ENCODE assay signal across 8 mouse cellular contexts in the genomic region with DNA sequence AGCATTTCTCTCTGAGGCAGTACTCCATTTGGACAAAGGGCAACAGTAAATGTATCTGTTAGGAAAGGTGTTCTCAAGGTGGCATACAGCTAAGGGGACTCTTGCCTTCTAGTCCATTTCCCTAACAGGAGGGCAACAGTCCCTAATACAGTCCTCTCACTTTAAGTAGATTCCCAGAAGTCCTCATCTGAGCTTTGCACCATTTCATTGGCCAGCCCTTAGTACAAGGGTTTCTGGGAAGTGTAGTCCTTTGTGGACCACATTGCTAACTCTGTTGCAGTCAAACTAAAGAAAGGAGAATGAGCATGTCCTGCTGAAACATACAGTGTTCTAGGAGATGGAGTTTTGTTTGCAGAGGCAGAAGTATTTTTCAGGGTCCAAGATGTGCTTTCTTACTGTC. TPM values are rescaled to one million over a fixed set of nuclear protein-coding genes. Genes with fewer than 3 reads are reported as not detected.
A peak's percentile ranks its signal among the peaks of the same experiment; 100 is the strongest.
DNase-seq lines count a peak whose midpoint lies in the region; ATAC-seq and TF ChIP-seq lines count a peak whose summit lies in the region.

No protein-coding gene starts in this region.

- no peaks in the 10 kb centered on the region; the same call in 1 of the 2 replicates for H3K4me1 ChIP-seq in heart, embryonic 15.5 days (replicated peaks)
- H3K4me1 ChIP-seq in heart, embryonic 11.5 days (ENCODE audit: control insufficient read depth, insufficient read depth, low read length), result no peaks in the 10 kb centered on the region
- H3K4me1 ChIP-seq in MEL (ENCODE audit: control insufficient read depth in 1 of 2, insufficient read depth in 2 of 2, low read length in 2 of 2), result peaks cover 0 to 6% of the 10 kb centered on the region in 2 experiments; a peak in 2 of 4 replicates
- H3K4me1 ChIP-seq in forebrain, embryonic 13.5 days, result 0 out of 2 replicates have a peak, but pooled peaks cover 5% of the 10 kb centered on the region
- no peaks in the 10 kb centered on the region for H3K4me1 ChIP-seq in liver, embryonic 16.5 days (ENCODE audit: control insufficient read depth, low read depth, low read length)
- H3K4me1 ChIP-seq in stomach, embryonic 16.5 days (ENCODE audit: control insufficient read depth, insufficient read depth, low read length), result no peaks in the 10 kb centered on the region

- no peak for TF ChIP-seq POLR2A in MEL (IDR thresholded peaks at IDR 0.05; ENCODE audit: control insufficient read depth in 1 of 2, insufficient read depth in 1 of 2, low read depth in 1 of 2, low read length in 2 of 2, poor library complexity in 1 of 2)

- H3K9me3 ChIP-seq in heart, embryonic 15.5 days (replicated peaks), result no peaks in the 10 kb centered on the region
- no peaks in the 10 kb centered on the region for H3K9me3 ChIP-seq in heart, embryonic 11.5 days (replicated peaks; ENCODE audit: control insufficient read depth, low read length)
- no peaks in the 10 kb centered on the region for H3K9me3 ChIP-seq in MEL (replicated peaks; ENCODE audit: insufficient read depth, low read length)
- H3K9me3 ChIP-seq in forebrain, embryonic 13.5 days (replicated peaks), result no peaks in the 10 kb centered on the region
- no peaks in the 10 kb centered on the region for H3K9me3 ChIP-seq in liver, embryonic 16.5 days (replicated peaks; ENCODE audit: control insufficient read depth, low read length)
- H3K9me3 ChIP-seq in stomach, embryonic 16.5 days (replicated peaks; ENCODE audit: control insufficient read depth, low read length), result no peaks in the 10 kb centered on the region

- peak; percentile 55 for DNase-seq in MEL (ENCODE audit: low read depth, low spot score)
- DNase-seq in spleen, postnatal 36 days (ENCODE audit: low spot score in 2 of 2), result no peak
- no peak for DNase-seq in urinary bladder, postnatal 25 days (ENCODE audit: low spot score)

- no peak for TF ChIP-seq RAD21 in MEL (IDR thresholded peaks at IDR 0.05; ENCODE audit: low read depth, low read length)

- no peak overlapping the region for H3K9ac ChIP-seq in heart, embryonic 15.5 days
- H3K9ac ChIP-seq in heart, embryonic 11.5 days (ENCODE audit: low read depth, low read length), result no peak overlapping the region
- no peak overlapping the region for H3K9ac ChIP-seq in MEL (ENCODE audit: control insufficient read depth, low read depth, low read length, poor library complexity, severe bottlenecking)
- H3K9ac ChIP-seq in forebrain, embryonic 13.5 days, result no peak overlapping the region
- no peak overlapping the region for H3K9ac ChIP-seq in liver, embryonic 16.5 days (ENCODE audit: low read depth, low read length)
- H3K9ac ChIP-seq in stomach, embryonic 16.5 days (ENCODE audit: low read length), result no peak overlapping the region

- TF ChIP-seq CTCF in MEL (IDR thresholded peaks at IDR 0.05 in 2 of 3, conservative IDR thresholded peaks at IDR 0.05 in 1 of 3; ENCODE audit: control insufficient read depth in 1 of 3, insufficient read depth in 1 of 3, low read depth in 2 of 3, low read length in 3 of 3, poor library complexity in 1 of 3, severe bottlenecking in 1 of 3), result no peak

- peak; percentile 63 for ATAC-seq in heart, embryonic 15.5 days (replicated peaks; ENCODE audit: insufficient number of reproducible peaks, insufficient read depth, low FRiP score, low read depth)
- ATAC-seq in heart, embryonic 11.5 days (replicated peaks; ENCODE audit: insufficient number of reproducible peaks, low FRiP score, low TSS enrichment), result no peak
- peak; percentile 95 for ATAC-seq in forebrain, embryonic 13.5 days
- ATAC-seq in liver, embryonic 16.5 days (ENCODE audit: low read depth), result 0 out of 2 replicates have a peak, but pooled peaks have one; percentile 47
- peak; percentile 59; the same call in 1 of the 2 replicates for ATAC-seq in stomach, embryonic 16.5 days (ENCODE audit: insufficient read depth, low FRiP score)

- H3K4me3 ChIP-seq in heart, embryonic 15.5 days, result no peak overlapping the region
- no peak overlapping the region for H3K4me3 ChIP-seq in heart, embryonic 11.5 days (ENCODE audit: low read depth, low read length)
- no peak overlapping the region for H3K4me3 ChIP-seq in MEL (ENCODE audit: control insufficient read depth in 1 of 2, insufficient read depth in 1 of 2, low read depth in 2 of 2, low read length in 2 of 2)
- no peak overlapping the region for H3K4me3 ChIP-seq in forebrain, embryonic 13.5 days
- H3K4me3 ChIP-seq in liver, embryonic 16.5 days (ENCODE audit: low read depth, low read length), result no peak overlapping the region
- no peak overlapping the region for H3K4me3 ChIP-seq in stomach, embryonic 16.5 days (replicated peaks; ENCODE audit: low read length)

- no peaks in the 10 kb centered on the region for H3K27me3 ChIP-seq in heart, embryonic 15.5 days
- H3K27me3 ChIP-seq in heart, embryonic 11.5 days (ENCODE audit: control insufficient read depth, insufficient read depth, low read length), result no peaks in the 10 kb centered on the region
- no peaks in the 10 kb centered on the region for H3K27me3 ChIP-seq in MEL (ENCODE audit: control insufficient read depth in 1 of 2, insufficient read depth in 2 of 2, low read length in 2 of 2)
- H3K27me3 ChIP-seq in forebrain, embryonic 13.5 days, result 0 out of 2 replicates have a peak, but pooled peaks cover 3% of the 10 kb centered on the region
- no peaks in the 10 kb centered on the region for H3K27me3 ChIP-seq in liver, embryonic 16.5 days (ENCODE audit: control insufficient read depth, insufficient read depth, low read depth, low read length)
- H3K27me3 ChIP-seq in stomach, embryonic 16.5 days (ENCODE audit: control insufficient read depth, insufficient read depth, low read length), result no peaks in the 10 kb centered on the region

- TF ChIP-seq EP300 in MEL (IDR thresholded peaks at IDR 0.05; ENCODE audit: low read depth in 1 of 2, low read length in 2 of 2), result no peak

- H3K4me2 ChIP-seq in heart, embryonic 15.5 days, result no peak overlapping the region
- H3K4me2 ChIP-seq in heart, embryonic 11.5 days, result no peak overlapping the region
- H3K4me2 ChIP-seq in forebrain, embryonic 13.5 days, result no peak overlapping the region
- no peak overlapping the region for H3K4me2 ChIP-seq in liver, embryonic 16.5 days (ENCODE audit: low read depth, low read length)
- no peak overlapping the region for H3K4me2 ChIP-seq in stomach, embryonic 16.5 days (ENCODE audit: low read depth, low read length)

- no peak overlapping the region for H3K27ac ChIP-seq in heart, embryonic 15.5 days
- no peak overlapping the region for H3K27ac ChIP-seq in heart, embryonic 11.5 days (ENCODE audit: low read depth, low read length)
- H3K27ac ChIP-seq in MEL (ENCODE audit: control insufficient read depth, low read depth, low read length), result no peak overlapping the region
- H3K27ac ChIP-seq in forebrain, embryonic 13.5 days, result no peak overlapping the region
- no peak overlapping the region for H3K27ac ChIP-seq in liver, embryonic 16.5 days (ENCODE audit: low read length)
- H3K27ac ChIP-seq in stomach, embryonic 16.5 days (ENCODE audit: low read length), result no peak overlapping the region

- H3K79me2 ChIP-seq in MEL (ENCODE audit: control insufficient read depth, insufficient read depth, low read length, poor library complexity), result no peaks in the 10 kb centered on the region

- H3K36me3 ChIP-seq in heart, embryonic 15.5 days, result no peaks in the 10 kb centered on the region
- no peaks in the 10 kb centered on the region for H3K36me3 ChIP-seq in heart, embryonic 11.5 days (ENCODE audit: control insufficient read depth, insufficient read depth, low read length)
- peaks cover 0 to 2% of the 10 kb centered on the region in 2 experiments; a peak in 1 of 4 replicates for H3K36me3 ChIP-seq in MEL (ENCODE audit: control insufficient read depth in 1 of 2, insufficient read depth in 2 of 2, low read length in 2 of 2)
- no peaks in the 10 kb centered on the region for H3K36me3 ChIP-seq in forebrain, embryonic 13.5 days (ENCODE audit: poor library complexity, severe bottlenecking)
- no peaks in the 10 kb centered on the region for H3K36me3 ChIP-seq in liver, embryonic 16.5 days (ENCODE audit: control insufficient read depth, insufficient read depth)
- H3K36me3 ChIP-seq in stomach, embryonic 16.5 days (ENCODE audit: control insufficient read depth, insufficient read depth, low read length), result no peaks in the 10 kb centered on the region

TF ChIP-seq in MEL, 35 proteins besides CTCF, POLR2A, EP300 and RAD21:
- TF ChIP-seq HCFC1 (IDR thresholded peaks at IDR 0.05; ENCODE audit: low read depth, low read length) (peak; percentile 96), BHLHE40 (IDR thresholded peaks at IDR 0.05; ENCODE audit: borderline replicate concordance, low read depth, low read length) (no peak), SIN3A (IDR thresholded peaks at IDR 0.05; ENCODE audit: low read length) (peak; percentile 75), KAT2A (conservative IDR thresholded peaks at IDR 0.05; ENCODE audit: low read depth, low read length) (peak; percentile 74)

RNA-seq across cellular contexts. Expression of gene Lrtm2, which starts 10.8 kb away (rescaled TPM):
- 0.10 and 0.25 TPM in 2 replicates for polyA plus RNA-seq in heart, embryonic 15.5 days (2015; fragmentation: Nextera tagmentation; extraction: Ambion mirVana)
- polyA plus RNA-seq in heart, embryonic 11.5 days (2014; fragmentation: Nextera tagmentation; extraction: Ambion mirVana), result 0.20 TPM in 1 of 2 replicates, not detected in the other
- not detected in 2 replicates for total RNA-seq in MEL (2012; rRNA removed)
- polyA plus RNA-seq in MEL (2012; ENCODE audit: insufficient read depth in 1 of 2, insufficient read length in 2 of 2, low read depth in 1 of 2, low replicate concordance in 2 of 2, missing spikeins in 1 of 2), result not detected
- 1.1 and 2.0 TPM in 2 replicates for polyA plus RNA-seq in forebrain, embryonic 13.5 days (2015; fragmentation: Nextera tagmentation; extraction: Ambion mirVana)
- polyA plus RNA-seq in liver, embryonic 16.5 days (2015; fragmentation: Nextera tagmentation; extraction: Ambion mirVana), result not detected in 2 replicates
- polyA plus RNA-seq in stomach, embryonic 16.5 days (2015; fragmentation: Nextera tagmentation; extraction: Ambion mirVana), result 0.22 and 0.65 TPM in 2 replicates
